Mouse (Mus musculus): ENCODE data around the gene Bmp6. TPM values are rescaled to one million over a fixed set of nuclear protein-coding genes. Genes with fewer than 3 reads are reported as not detected.

Bmp6 gene
- polyA plus RNA-seq, 1 experiment, result 6.4 TPM

GRCm38 (mm10) chr13:38503137-38503849 lies 158.4 kb downstream of the Bmp6 start:
- H3K4me1 ChIP-seq (ENCODE audit: control insufficient read depth, insufficient read depth, low read length), result no peaks in the 10 kb centered on the region
- no peak for DNase-seq
- H3K4me3 ChIP-seq (replicated peaks; ENCODE audit: insufficient read depth, low read depth, low read length), result no peak overlapping the region
- H3K27ac ChIP-seq (ENCODE audit: insufficient read depth, low read length), result no peak overlapping the region
- no peaks in the 10 kb centered on the region for H3K27me3 ChIP-seq (ENCODE audit: control insufficient read depth, insufficient read depth, low read length)
- 85% methylated on average over 14 of the region's 14 CpGs for WGBS
- TF ChIP-seq CTCF (IDR thresholded peaks at IDR 0.05; ENCODE audit: borderline replicate concordance, insufficient read depth, low read depth, low read length) (no peak), POLR2A (IDR thresholded peaks at IDR 0.05; ENCODE audit: borderline replicate concordance, insufficient read depth, low read length) (no peak)

GRCm38 (mm10) chr13:38506320-38506719 lies 161.4 kb downstream of the Bmp6 start:
- 85% methylated on average over 8 of the region's 8 CpGs for WGBS
- no peaks in the 10 kb centered on the region for H3K4me1 ChIP-seq (ENCODE audit: control insufficient read depth, insufficient read depth, low read length)
- H3K27me3 ChIP-seq (ENCODE audit: control insufficient read depth, insufficient read depth, low read length), result no peaks in the 10 kb centered on the region
- no peak overlapping the region for H3K27ac ChIP-seq (ENCODE audit: insufficient read depth, low read length)
- TF ChIP-seq CTCF (IDR thresholded peaks at IDR 0.05; ENCODE audit: borderline replicate concordance, insufficient read depth, low read depth, low read length) (peak; percentile 34; the same call in 1 of the 2 replicates), POLR2A (IDR thresholded peaks at IDR 0.05; ENCODE audit: borderline replicate concordance, insufficient read depth, low read length) (no peak)
- DNase-seq, result peak; percentile 17 to 40
- H3K4me3 ChIP-seq (replicated peaks; ENCODE audit: insufficient read depth, low read depth, low read length), result no peak overlapping the region

GRCm38 (mm10) chr13:38506936-38507335 lies 162.0 kb downstream of the Bmp6 start:
- Histone ChIP-seq H3K27me3 (ENCODE audit: control insufficient read depth, insufficient read depth, low read length) (no peaks in the 10 kb centered on the region), H3K27ac (ENCODE audit: insufficient read depth, low read length) (no peak overlapping the region), H3K4me1 (ENCODE audit: control insufficient read depth, insufficient read depth, low read length) (peaks cover 2% of the 10 kb centered on the region), H3K4me3 (replicated peaks; ENCODE audit: insufficient read depth, low read depth, low read length) (no peak overlapping the region)
- no peak for DNase-seq
- 48% methylated on average over 10 of the region's 10 CpGs for WGBS
- TF ChIP-seq CTCF (IDR thresholded peaks at IDR 0.05; ENCODE audit: borderline replicate concordance, insufficient read depth, low read depth, low read length) (no peak), POLR2A (IDR thresholded peaks at IDR 0.05; ENCODE audit: borderline replicate concordance, insufficient read depth, low read length) (no peak)

- Histone ChIP-seq H3K27me3 (ENCODE audit: control insufficient read depth, insufficient read depth, low read length) (no peaks in the 10 kb centered on the region), H3K4me3 (replicated peaks; ENCODE audit: insufficient read depth, low read depth, low read length) (no peak overlapping the region), H3K27ac (ENCODE audit: insufficient read depth, low read length) (no peak overlapping the region), H3K4me1 (ENCODE audit: control insufficient read depth, insufficient read depth, low read length) (peaks cover 15% of the 10 kb centered on the region)
- TF ChIP-seq POLR2A (IDR thresholded peaks at IDR 0.05; ENCODE audit: borderline replicate concordance, insufficient read depth, low read length), result no peak
- no peak for TF ChIP-seq CTCF (IDR thresholded peaks at IDR 0.05; ENCODE audit: borderline replicate concordance, insufficient read depth, low read depth, low read length)
- 37% methylated on average over 8 of the region's 8 CpGs for WGBS
- peak in 1 of 2 experiments; percentile 21 for DNase-seq
Observed at GRCm38 (mm10) chr13:38509681-38510341, 164.9 kb downstream of the Bmp6 start.

GRCm38 (mm10) chr13:38511979-38512378 lies 167.1 kb downstream of the Bmp6 start:
- 33% methylated on average over 10 of the region's 10 CpGs for WGBS
- Histone ChIP-seq H3K4me1 (ENCODE audit: control insufficient read depth, insufficient read depth, low read length) (peaks cover 15% of the 10 kb centered on the region), H3K4me3 (replicated peaks; ENCODE audit: insufficient read depth, low read depth, low read length) (no peak overlapping the region), H3K27ac (ENCODE audit: insufficient read depth, low read length) (no peak overlapping the region), H3K27me3 (ENCODE audit: control insufficient read depth, insufficient read depth, low read length) (no peaks in the 10 kb centered on the region)
- TF ChIP-seq CTCF (IDR thresholded peaks at IDR 0.05; ENCODE audit: borderline replicate concordance, insufficient read depth, low read depth, low read length) (no peak), POLR2A (IDR thresholded peaks at IDR 0.05; ENCODE audit: borderline replicate concordance, insufficient read depth, low read length) (no peak)
- no peak for DNase-seq

- TF ChIP-seq POLR2A (IDR thresholded peaks at IDR 0.05; ENCODE audit: borderline replicate concordance, insufficient read depth, low read length) (no peak), CTCF (IDR thresholded peaks at IDR 0.05; ENCODE audit: borderline replicate concordance, insufficient read depth, low read depth, low read length) (no peak)
- Histone ChIP-seq H3K4me1 (ENCODE audit: control insufficient read depth, insufficient read depth, low read length) (peaks cover 15% of the 10 kb centered on the region), H3K27me3 (ENCODE audit: control insufficient read depth, insufficient read depth, low read length) (no peaks in the 10 kb centered on the region), H3K27ac (ENCODE audit: insufficient read depth, low read length) (no peak overlapping the region), H3K4me3 (replicated peaks; ENCODE audit: insufficient read depth, low read depth, low read length) (no peak overlapping the region)
- 40% methylated on average over 7 of the region's 7 CpGs for WGBS
- peak in 1 of 2 experiments; percentile 19 for DNase-seq
Observed at GRCm38 (mm10) chr13:38513921-38514320, 169.0 kb downstream of the Bmp6 start.

- Histone ChIP-seq H3K27ac (ENCODE audit: insufficient read depth, low read length) (no peak overlapping the region), H3K27me3 (ENCODE audit: control insufficient read depth, insufficient read depth, low read length) (no peaks in the 10 kb centered on the region), H3K4me1 (ENCODE audit: control insufficient read depth, insufficient read depth, low read length) (peaks cover 15% of the 10 kb centered on the region), H3K4me3 (replicated peaks; ENCODE audit: insufficient read depth, low read depth, low read length) (no peak overlapping the region)
- TF ChIP-seq CTCF (IDR thresholded peaks at IDR 0.05; ENCODE audit: borderline replicate concordance, insufficient read depth, low read depth, low read length) (no peak), POLR2A (IDR thresholded peaks at IDR 0.05; ENCODE audit: borderline replicate concordance, insufficient read depth, low read length) (no peak)
- DNase-seq, result no peak
- WGBS, result 91% methylated on average over 2 of the region's 2 CpGs
Observed at GRCm38 (mm10) chr13:38515431-38515830, 170.5 kb downstream of the Bmp6 start.

- Histone ChIP-seq H3K27ac (ENCODE audit: insufficient read depth, low read length) (no peak overlapping the region), H3K27me3 (ENCODE audit: control insufficient read depth, insufficient read depth, low read length) (no peaks in the 10 kb centered on the region), H3K4me3 (replicated peaks; ENCODE audit: insufficient read depth, low read depth, low read length) (no peak overlapping the region), H3K4me1 (ENCODE audit: control insufficient read depth, insufficient read depth, low read length) (peaks cover 15% of the 10 kb centered on the region)
- TF ChIP-seq CTCF (IDR thresholded peaks at IDR 0.05; ENCODE audit: borderline replicate concordance, insufficient read depth, low read depth, low read length), result no peak
- WGBS, result 89% methylated on average over 3 of the region's 3 CpGs
- no peak for DNase-seq
Observed at GRCm38 (mm10) chr13:38515845-38516244, 170.9 kb downstream of the Bmp6 start.

Measured in cerebellum, adult 2 months (tissue).